Mouse (Mus musculus): ENCODE data around the gene Slx4ip.
"Not testable (repeated sequence)": the region's sequence is repeated elsewhere in the genome, so short reads cannot be mapped to it uniquely, and the experiment has no call there.

Slx4ip gene

GRCm38 (mm10) chr2:136891068-136891950 lies at the start of gene Slx4ip, which contains the start of the genes AL731706.1 and Mkks:
TSS of gene Slx4ip (plus strand) at chr2:136891218.
TSS of gene AL731706.1 (minus strand) at chr2:136891389.
TSS of gene Mkks (minus strand) at chr2:136891389.
- peak; percentile 98 to 99 for DNase-seq (ENCODE audit: low spot score in 2 of 2)

DNA sequence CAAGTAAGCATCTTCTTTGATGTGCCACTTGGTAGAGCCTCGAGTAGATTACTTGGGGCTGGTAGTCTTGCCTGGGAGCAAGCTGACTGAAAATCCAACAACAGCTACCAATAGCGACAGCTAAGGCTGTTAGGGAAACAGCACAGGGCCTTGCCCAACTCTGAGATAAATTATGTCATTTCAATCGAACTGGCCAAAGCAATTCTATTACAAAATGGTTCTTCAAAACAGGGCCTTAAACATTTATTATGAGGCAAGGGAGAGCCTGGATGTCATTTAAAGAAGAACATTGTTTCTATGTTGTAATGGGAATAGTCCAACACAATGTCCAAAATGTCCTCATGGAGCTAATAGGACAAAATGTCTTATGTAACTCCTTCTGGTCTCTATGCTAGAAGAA lies 40.7 kb upstream of the Slx4ip start:
- no peak for DNase-seq (ENCODE audit: low spot score in 2 of 2)

DNA sequence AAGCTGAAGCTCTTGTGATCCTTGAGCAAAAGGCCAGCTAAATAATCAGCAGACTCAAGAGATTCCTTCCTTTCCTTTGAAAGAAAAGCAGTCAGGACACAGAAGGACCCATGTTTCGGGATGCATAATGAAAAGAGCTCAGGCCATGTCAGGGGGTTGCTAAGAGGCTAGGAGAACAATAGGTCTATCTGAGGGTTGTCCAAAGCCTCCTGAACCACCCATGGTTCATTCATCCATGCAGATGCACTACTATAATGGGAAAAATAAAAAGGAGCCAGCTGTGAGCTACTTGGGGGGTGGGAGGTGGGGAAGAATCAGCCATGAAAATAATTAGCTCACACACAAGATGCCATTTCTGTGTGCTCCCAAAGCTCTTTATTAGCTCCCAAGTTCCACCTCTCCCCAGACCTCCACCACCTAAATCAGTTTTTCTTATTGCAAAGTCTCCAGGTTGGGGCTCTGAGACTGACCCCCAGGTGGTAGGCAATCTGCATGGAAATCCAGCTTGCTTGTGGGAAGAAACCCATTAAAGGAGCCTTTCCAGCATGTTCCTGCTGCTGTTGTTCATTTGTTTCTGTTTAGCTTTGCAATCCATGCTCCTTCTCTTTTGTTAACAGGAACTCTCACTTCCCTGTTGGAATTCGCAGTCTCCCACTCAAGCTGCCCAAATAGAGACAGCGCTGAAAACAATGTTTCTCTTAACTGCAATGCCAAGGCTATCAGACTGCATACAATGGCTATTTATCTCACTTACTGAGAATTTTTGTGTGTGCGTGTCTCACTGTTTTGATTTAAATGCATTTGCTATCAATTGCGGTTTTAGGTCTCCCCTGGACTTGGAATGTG lies 36.3 kb upstream of the Slx4ip start:
- no peak for DNase-seq (ENCODE audit: low spot score in 2 of 2)

DNA sequence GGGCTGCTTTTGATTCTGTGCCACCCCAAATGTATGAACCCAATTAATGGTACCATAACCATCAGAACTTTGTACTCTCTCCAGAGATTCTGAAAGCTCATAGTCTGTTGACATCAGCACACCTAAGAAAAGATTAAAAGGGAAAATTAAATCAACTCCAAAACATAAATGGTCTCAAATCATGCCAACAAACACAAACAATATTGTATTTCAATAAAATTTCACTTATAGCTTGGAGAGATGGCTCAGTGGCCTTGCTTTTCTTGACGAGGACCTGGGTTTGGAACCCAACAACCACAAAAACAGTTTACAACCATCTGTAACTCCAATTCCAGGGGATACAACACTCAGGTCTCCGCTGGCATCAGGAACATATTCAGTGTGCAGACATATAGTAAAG lies 5.4 kb upstream of the Slx4ip start, which contains the start of gene AL731706.2:
AL731706.2 (minus strand) TSS at position 101 of the 400 bp plus-strand sequence.
- DNase-seq (ENCODE audit: low spot score in 2 of 2), result no peak

DNA sequence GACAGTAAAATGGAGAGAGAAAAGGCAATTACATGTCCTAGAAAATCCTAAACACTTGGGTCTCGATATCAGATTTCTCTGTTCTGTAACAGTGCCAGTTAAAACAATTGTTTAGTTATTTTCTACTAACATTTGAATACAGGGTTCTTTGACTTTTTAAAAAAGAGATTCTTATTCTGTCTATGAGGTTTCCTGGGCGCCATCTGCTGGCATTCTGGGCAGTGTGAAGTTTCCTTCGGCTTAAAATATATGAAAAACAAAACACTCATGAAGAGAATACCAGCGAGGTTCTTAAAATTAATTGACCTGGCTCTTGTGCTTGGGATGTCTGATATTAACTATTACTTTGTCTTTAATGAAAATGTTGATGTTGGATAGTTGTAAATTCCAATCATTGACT lies 4.2 kb upstream of the Slx4ip start:
- DNase-seq (ENCODE audit: low spot score in 2 of 2), result peak in 1 of 2 experiments; percentile 30

DNA sequence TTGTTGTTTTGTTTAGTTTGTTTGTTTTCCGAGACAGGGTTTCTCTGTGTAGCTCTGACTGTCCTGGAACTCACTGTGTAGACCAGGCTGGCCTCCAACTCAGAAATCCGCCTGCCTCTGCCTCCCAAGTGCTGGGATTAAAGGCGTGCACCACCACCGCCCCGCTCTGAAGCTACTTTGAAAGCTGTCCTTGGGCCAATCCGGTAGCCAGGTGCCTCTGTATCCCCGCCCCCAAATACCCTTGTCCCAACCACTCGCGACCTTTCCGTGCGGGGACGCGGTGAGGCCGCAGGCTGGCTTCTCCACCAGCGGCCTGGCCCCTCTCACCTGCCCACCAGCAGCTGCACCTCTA lies 326 bp upstream of the Slx4ip start:
- DNase-seq (ENCODE audit: low spot score in 2 of 2), result not testable (repeated sequence)

GRCm38 (mm10) chr2:136891951-136892371 lies 943 bp downstream of the Slx4ip start:
- peak; percentile 87 to 92 for DNase-seq (ENCODE audit: low spot score in 2 of 2)

DNA sequence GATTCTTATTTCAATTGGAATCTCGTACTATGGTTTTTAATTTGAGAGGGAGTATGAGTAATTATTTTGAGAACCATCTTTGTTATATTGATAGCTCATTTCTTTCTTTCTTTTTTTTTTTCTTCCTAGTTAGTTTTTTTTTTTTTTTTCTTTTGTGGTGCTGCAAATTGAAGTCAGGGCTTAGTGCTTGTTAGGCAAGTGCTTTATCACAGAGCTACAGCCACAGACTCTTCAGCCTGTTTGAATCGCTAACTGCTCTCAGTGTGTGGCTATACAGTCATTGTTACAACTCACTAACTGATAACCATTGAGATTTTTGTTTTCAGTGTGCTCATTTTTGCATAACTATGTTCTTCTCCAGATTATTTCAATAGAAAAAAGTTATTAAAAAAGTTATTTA lies 3.5 kb downstream of the Slx4ip start:
- no peak for DNase-seq (ENCODE audit: low spot score in 2 of 2)

GRCm38 (mm10) chr2:136896131-136896530 lies 5.1 kb downstream of the Slx4ip start:
- no peak for DNase-seq (ENCODE audit: low spot score in 2 of 2)

- DNase-seq (ENCODE audit: low spot score in 2 of 2), result no peak
Measured at GRCm38 (mm10) chr2:136908596-136908995, 17.6 kb downstream of the Slx4ip start.

GRCm38 (mm10) chr2:136909298-136909697 lies 18.3 kb downstream of the Slx4ip start:
- DNase-seq (ENCODE audit: low spot score in 2 of 2), result no peak

DNA sequence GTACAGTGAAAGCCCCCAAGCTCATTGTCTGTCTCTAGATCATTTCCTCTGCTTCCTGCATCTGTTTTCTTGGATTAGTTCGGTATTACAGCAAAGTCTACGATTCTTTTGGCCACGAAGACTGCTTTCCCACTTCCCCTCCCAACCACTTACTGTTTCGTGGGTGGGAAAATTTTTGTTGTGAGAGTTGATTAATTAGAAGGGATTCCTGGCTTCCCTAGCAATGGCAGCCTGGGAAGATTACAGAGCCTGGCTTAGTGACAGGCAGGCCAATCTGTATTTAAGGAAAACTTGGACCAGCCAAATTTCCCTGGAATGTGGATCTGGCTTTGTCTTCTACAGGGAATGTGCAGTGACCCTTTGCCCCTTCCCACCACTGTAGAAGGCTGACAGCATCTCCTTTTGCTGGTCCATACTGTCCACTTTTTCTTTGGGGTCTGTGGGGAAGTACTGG lies 21.0 kb downstream of the Slx4ip start:
- DNase-seq (ENCODE audit: low spot score in 2 of 2), result no peak

- DNase-seq (ENCODE audit: low spot score in 2 of 2), result no peak
Measured at GRCm38 (mm10) chr2:136913021-136913420, 22.0 kb downstream of the Slx4ip start.

DNA sequence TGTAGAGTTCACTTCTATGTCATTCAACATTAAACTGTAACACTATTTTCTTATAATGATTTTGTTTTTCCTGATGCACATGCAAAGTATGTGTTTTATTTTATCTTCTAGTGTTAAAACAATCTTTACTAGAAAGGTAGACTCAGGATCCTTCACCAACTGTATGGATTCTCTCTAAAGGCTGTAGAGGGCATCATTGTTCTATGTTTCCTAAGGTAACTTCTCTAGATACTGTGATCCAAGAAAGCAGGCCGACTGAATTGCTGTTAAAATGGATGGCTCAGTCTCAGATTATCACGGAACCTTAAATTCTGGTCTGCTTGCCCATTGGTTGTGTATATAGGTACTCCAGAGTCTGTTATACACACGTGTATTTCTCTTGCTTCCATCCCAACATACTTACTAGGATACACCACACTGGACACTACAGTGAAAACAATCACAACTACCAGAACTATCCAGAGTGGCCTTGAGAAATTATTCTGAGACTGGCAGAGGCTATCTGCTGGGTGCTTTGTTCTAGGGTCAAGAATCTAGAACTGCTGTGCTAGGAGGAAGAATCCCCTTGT lies 23.4 kb downstream of the Slx4ip start:
- no peak for DNase-seq (ENCODE audit: low spot score in 2 of 2)

GRCm38 (mm10) chr2:136919433-136919832 lies 28.4 kb downstream of the Slx4ip start:
- no peak for DNase-seq (ENCODE audit: low spot score in 2 of 2)

DNA sequence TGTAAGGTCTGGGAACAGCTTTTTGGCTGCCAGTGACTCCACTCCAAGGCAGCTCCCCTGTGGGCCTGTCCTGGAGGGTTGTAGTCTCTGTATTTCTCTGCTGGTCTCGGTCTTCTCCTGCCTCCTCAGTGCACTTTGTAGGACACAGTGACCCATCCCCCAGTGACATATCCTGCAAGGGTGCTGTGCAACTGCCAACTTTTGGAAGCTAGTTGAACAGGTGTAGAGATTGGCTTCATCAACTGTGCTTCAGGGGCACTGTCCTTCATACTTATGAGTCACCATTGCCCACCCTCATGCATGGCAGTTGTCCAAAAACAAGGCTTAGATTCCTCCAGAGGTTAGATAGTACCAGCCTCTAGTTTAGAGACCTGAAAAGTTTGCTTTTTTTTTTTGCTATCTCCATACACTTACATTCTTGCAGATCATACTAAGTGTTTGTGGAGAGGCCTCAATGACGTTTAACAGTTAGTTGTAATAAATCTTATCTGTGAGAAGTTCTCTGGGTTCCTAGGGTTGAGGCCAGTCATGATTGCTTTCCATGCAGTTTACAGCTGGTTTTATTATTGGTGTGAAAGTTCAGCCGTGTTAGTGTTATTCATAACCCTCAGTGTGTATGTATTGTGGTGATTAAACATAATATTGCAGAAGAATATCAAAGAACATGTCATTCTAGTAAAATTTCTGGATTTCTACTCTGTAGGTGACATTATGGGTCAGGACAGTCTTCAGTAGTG lies 29.4 kb downstream of the Slx4ip start:
- DNase-seq (ENCODE audit: low spot score in 2 of 2), result no peak

DNA sequence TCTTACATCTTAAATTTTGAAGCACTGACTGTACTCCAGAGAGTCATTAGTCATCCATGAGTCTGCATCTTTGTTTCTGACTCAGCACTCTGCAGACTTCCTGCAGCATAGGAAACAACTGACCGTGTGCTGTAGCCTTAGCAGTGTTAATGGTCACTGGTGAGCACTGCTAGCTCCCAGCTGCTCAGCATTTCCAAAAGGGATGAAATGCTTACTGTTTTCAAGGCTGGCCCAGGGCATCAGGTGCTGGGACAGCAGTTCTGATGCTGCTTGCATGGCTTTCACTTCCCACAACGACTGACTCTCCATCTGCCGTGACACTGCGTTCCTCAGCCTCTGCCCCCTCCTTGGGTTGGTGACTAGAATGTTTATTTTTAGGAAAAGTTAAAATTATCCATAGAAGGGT lies 30.0 kb downstream of the Slx4ip start:
- DNase-seq (ENCODE audit: low spot score in 2 of 2), result peak; percentile 8 to 14

- DNase-seq (ENCODE audit: low spot score in 2 of 2), result no peak
Measured at GRCm38 (mm10) chr2:136936391-136937288, 45.6 kb downstream of the Slx4ip start.

GRCm38 (mm10) chr2:136938249-136938648 lies 47.2 kb downstream of the Slx4ip start:
- DNase-seq (ENCODE audit: low spot score in 2 of 2), result no peak

DNA sequence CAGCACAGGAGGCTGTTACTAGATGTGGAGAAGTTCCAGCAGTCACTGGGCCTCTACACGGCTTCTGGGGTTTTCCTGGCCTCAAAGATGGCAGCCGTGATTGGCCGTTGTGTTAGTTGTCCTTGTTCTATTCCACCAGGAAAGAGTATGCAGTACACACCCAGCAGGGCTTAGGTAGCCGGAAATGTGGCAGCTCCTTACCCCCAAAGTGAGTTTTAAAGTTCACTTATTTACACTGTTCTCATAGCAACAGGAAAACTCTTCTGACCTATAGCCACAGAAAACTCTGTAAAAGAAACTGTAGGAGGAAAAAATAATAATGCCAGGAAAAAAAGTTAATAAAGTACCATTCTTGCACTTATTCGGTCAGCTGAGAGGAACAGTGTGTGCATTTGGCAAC lies 55.3 kb downstream of the Slx4ip start:
- DNase-seq (ENCODE audit: low spot score in 2 of 2), result no peak

Measured in spleen, postnatal 10 days (tissue).